ENCODE assay signal across 18 mouse cellular contexts in genomic region chr5:132606216-132606615, GRCm38 (mm10).
DNase-seq lines count a peak whose midpoint lies in the region; ATAC-seq lines count a peak whose summit lies in the region.
"Had no signal": no experiment of that assay in that cellular context is flagged by ENCODE, and none has a peak within 500 bp of the region (broad histone marks: within the 10 kb centered on the region; RNA-seq: fewer than 3 reads in every experiment).

No protein-coding gene starts in this region.

- ATAC-seq in common myeloid progenitor, adult 5-6 weeks (replicated peaks; ENCODE audit: low read depth, poor library complexity, severe bottlenecking), result 0 out of 2 replicates have a peak, but pooled peaks have one; percentile 15
- ATAC-seq: hindbrain, embryonic 16.5 days; midbrain, embryonic 16.5 days had no signal

- intact Hi-C loops in left cerebral cortex, postnatal 10 days (cut with DNase I), result no loop called here

- peak; percentile 7 to 27 for DNase-seq in left cerebral cortex, adult 9 months (ENCODE audit: low spot score in 2 of 2)
- no peak for DNase-seq in left cerebral cortex, postnatal 10 days (ENCODE audit: extremely low spot score in 1 of 2, low spot score in 2 of 2)
- peak; percentile 71 for DNase-seq in brain, adult 2 months (ENCODE audit: low read depth, low spot score)
- DNase-seq in right cerebral cortex, postnatal 36 days (ENCODE audit: low spot score in 2 of 2), result peak; percentile 4 to 9
- no peak for DNase-seq in layer of hippocampus, adult 9-11 months
- DNase-seq: adrenal gland, postnatal 25 days; B cell, adult 2 months; cerebellum, adult 18-20 months; cerebellum, postnatal 10 days; gastrocnemius, postnatal 10 days; kidney, adult 18-20 months; kidney, postnatal 36 days; liver, embryonic 13.5 days; lung, adult 2 months; lung, postnatal 10 days had no signal

Comparison
In these comparisons a context has a peak if more than half of its experiments do, and no peak if none do; other contexts are left out.
1. DNase-seq: peak in left cerebral cortex, adult 9 months (2 of 2), brain, adult 2 months (single experiment) and right cerebral cortex, postnatal 36 days (2 of 2); none in left cerebral cortex, postnatal 10 days (0 of 2) and layer of hippocampus, adult 9-11 months (single experiment).